Mouse (Mus musculus) macrophage (primary cell): ENCODE measurements around the gene Rbm25. TPM values are rescaled to one million over a fixed set of nuclear protein-coding genes. Genes with fewer than 3 reads are reported as not detected.

Experiments
- H3K27ac ChIP-seq: fragments of 350-480 bp; formaldehyde crosslinking; 2 replicates; pipeline ENCODE4 v1.9.0; 2021
- H3K36me3 ChIP-seq: fragments of 350-480 bp; formaldehyde crosslinking; 2 replicates; pipeline ENCODE4 v1.9.0; 2021; ENCODE audit errors: inconsistent target
- H3K4me3 ChIP-seq: fragments of 350-480 bp; formaldehyde crosslinking; 2 replicates; pipeline ENCODE4 v1.9.0; 2021; ENCODE audit errors: inconsistent target
- H3K79me2 ChIP-seq: fragments of 350-480 bp; formaldehyde crosslinking; 2 replicates; pipeline ENCODE4 v1.9.0; 2021; ENCODE audit errors: inconsistent target
- WGBS: methylation state at CpG from one replicate; pipeline ENCODE4 v1.1.7; 2026; ENCODE audit warnings: inconsistent platforms; ENCODE audit not compliant: missing documents; 5-methylcytosine and 5-hydroxymethylcytosine counted together
- polyA plus RNA-seq: library from polyadenylated mRNA; stranded (reverse); fragments of 250-400 nt; gene quantifications from 3 replicates; pipeline ENCODE4 v1.2.4, GENCODE M21; 2018; ENCODE audit warnings: inconsistent platforms

Rbm25 gene
- polyA plus RNA-seq, 1 experiment from 2014 or later: 115 TPM

DNA sequence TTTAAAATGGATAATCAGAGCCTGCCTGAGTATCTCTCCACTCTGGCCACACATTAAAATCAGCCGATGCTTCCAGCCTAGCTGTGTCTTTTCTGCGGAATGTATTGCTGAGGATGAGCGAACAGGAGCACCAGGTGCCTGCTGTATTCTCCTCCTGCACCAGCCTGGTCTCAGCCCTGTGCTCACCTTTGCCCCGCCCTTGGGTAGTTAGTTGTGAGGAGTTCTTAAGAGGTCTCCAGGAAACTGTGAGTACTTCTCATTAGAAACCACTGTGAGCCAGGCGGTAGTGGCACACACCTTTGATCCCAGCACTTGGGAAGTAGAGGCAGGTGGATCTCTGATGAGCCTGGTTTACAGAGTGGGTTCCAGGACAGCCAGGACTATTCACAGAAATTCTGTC lies 101.2 kb downstream of the Rbm25 start:
- Histone ChIP-seq H3K4me3 (no peak overlapping the region), H3K36me3 (peaks cover 84% of the 10 kb centered on the region), H3K79me2 (no peaks in the 10 kb centered on the region), H3K27ac (no peak overlapping the region)
- WGBS: 98% methylated on average over 5 of the region's 5 CpGs

Other genes starting within 250 kb of the Rbm25 start
- gene Dpf3, start 143.5 kb upstream of the Rbm25 start, polyA plus RNA-seq: not detected in 3 replicates
- 6.8 to 9.0 TPM (median 7.3 TPM) in 3 replicates for gene Dcaf4, start 110.8 kb upstream of the Rbm25 start, polyA plus RNA-seq
- gene Zfyve1, start 34.0 kb upstream of the Rbm25 start, polyA plus RNA-seq: 12.2 to 25.3 TPM (median 16.1 TPM) in 3 replicates
- 85.8 to 182 TPM (median 105 TPM) in 3 replicates for gene Psen1, start 56.9 kb downstream of the Rbm25 start, polyA plus RNA-seq
- gene Papln, start 132.4 kb downstream of the Rbm25 start, polyA plus RNA-seq: not detected in 3 replicates